Mouse (Mus musculus): ENCODE measurements around the gene Orai1.

Gene Orai1

DNA sequence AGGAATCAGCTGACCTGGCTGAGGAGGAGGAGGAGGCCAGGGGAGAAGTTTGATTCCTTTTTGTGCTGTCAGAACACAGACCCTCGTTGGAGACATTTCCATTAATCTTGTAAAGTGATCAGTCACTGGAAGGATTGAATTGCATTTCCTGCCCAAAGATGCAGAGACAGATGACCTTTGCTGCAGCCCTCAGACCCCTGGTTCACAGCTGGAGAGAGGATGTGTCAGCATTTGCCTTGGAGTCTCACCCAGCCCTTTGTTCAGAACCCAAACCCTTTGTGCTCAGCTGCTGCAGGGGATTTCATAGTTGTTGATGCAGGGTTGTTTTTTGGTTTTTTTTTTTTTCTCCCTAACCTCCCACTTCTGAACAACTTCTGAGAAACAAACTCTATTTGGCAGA is 20.0 kb upstream of the Orai1 start:
- no peak for DNase-seq (ENCODE audit: extremely low spot score, low spot score)

DNA sequence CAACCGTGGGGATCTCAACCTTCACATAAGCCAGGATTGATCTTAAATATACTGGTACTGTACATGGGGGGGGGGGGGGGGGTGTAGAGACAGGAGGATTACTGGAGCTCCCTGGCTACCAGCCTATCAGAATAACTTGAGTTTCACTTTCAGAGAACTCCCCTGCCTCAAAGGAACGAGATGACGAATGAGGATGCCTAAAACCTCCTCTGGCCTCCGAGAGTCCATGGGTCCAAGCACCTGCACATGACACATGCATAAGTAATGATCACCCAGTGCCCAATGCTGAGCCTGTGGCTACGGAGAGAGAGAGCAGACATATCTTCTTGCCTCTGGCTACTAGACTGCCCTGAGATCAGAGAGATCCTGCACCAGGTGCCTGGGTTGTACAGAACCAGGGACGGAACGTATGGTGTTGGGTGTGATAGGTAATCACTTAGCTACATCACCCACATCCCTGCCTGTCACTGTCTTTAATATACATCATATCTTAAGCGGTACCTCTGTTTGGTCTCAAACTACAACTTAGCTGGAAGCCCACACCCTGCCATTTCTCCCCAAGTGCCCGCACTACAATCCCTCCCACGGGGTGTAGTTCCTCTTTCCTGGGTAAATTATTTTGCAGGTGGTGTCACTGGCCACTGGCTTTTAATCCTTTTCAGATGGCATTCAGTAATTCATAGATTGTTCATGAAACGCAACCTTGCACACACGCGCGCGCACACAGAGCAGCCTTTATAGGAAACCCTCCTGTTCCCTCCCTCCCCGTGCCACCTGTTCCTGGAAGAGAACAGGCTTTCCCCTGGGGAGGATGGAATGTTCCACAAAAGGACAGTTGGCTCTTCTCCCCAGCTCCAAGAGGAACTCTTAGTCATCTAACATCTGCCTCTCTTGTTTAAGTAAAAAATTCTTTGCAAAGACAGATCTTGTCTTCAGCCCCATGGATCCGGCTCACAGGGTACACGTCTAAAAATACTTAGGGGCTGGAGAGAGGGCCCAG is 17.4 kb upstream of the Orai1 start:
- DNase-seq (ENCODE audit: extremely low spot score, low spot score), result no peak

DNA sequence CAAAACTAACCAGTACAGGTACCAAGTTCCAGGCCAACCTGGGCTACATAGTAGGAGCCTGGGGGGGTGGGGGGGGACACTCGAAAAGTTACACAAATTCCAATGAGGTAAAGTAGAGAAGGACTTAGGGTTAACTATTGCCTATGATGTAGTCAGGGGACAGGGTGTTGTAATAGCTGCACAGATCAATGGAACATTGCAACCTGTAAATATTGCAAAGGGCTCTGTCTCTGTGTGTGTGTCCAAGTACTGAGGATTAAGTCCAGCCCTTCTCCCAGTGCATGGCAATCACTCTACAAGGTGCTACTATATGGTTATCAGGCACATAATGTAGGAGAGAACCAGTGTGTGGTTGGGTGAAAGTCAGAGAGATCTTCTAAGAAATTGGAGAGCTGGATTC is 14.0 kb upstream of the Orai1 start:
- DNase-seq (ENCODE audit: extremely low spot score, low spot score), result no peak

DNA sequence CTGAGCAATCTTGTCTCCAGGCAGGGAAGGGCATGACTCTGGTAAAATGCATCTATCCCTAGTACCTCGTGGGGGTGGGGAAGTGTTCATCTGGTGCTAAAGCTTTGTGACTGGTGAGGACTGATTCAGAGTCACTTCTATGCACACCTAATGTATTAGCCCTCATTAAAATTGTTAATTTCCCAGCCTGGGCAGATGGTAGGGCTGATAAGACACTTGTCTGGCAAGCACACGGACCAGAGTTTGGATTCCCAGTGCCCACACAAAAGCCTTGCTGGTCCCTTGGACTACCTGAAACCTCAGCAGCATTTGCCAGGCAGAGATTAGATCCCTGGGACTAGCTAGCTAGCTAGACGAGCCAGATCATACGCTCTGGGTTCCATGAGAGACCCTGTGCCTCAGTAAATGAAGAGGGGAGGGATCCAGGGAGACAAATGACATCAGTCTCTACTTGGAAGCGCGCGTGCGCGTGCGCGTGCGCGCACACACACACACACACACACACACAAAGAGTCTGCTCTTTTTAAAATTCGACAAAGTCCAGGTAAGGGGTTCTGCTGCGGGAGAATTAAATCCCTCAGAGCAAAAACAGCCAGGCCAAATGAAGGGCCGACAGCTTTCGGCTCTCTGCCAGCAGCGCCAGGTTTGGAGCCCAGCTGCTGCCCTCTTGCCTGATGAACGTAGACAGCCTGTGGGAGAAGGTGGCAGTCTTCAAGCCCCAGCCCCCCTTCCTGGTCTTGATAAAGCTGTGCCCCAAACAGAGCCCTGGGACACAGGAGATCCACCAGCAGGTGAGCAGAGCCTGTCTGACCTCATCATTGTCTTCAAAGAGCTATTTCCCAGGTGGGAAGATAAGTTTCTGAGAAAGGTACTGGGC is 8.9 kb upstream of the Orai1 start:
- DNase-seq (ENCODE audit: extremely low spot score, low spot score), result no peak

DNA sequence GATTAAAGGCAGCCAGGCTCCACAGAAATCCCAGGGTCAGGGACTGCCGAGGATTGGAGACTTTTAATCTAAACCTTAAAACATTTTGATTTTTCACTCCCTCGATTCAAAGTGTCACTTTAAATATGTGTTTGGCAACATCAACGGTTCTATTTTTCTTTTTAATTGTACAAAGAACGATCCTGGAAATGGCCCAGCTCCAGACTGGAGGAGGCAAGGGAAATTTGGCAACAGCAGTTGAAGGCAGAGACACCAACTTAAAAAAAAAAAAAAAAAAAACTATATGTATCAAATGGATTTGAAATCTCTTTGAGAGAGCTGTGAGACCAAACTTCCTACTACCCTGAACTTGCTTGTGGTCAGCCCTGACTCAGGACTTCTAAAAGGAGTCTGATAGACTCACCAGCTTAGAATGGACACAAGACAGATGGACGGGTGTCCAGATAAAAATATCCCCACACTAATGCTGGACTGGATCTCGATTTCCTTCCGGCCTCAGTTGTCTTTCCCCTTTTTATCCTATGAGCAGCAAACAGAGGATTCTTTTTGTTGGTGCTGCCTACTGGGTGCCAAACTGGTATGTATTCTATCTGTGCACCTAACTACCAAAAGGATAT is 5.9 kb upstream of the Orai1 start:
- DNase-seq (ENCODE audit: extremely low spot score, low spot score), result no peak

DNA sequence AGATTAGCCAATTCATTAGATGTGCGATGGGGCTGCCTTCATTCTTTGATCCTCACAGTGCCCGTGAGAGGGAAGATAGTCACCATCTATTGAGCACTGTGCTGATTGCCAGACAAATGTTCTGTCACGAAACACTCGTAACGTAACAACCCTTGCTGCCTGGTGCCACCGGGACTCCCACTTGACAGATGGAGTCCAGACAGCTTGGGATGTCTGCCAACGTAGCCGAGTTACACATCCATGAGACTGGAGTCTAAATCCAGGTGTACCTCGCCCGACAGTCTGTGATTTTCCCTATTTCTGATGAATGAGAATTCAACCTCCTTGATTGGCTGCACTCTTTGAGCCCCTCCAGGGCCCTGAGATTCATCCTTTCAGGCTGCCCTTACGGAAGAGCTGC is 5.0 kb upstream of the Orai1 start:
- DNase-seq (ENCODE audit: extremely low spot score, low spot score), result no peak

DNA sequence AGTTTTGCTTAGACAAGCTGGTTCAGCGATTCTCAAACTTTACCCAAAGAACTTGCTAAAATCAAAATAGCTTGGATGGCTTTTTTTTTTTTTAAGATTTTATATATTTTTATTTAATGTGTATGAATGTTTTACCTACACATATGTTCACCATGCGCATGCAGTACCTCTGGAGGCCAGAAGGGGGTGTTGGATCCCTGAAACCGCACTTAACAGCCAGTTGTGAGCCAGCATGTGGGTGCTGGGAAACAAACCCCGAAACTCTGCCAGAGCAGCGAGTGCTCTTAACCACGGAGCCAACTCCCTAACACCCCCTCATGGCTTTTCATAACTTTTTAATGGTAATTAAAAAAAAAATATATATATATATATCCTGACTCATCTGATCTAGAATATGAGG is 4.1 kb upstream of the Orai1 start:
- no peak for DNase-seq (ENCODE audit: extremely low spot score, low spot score)

DNA sequence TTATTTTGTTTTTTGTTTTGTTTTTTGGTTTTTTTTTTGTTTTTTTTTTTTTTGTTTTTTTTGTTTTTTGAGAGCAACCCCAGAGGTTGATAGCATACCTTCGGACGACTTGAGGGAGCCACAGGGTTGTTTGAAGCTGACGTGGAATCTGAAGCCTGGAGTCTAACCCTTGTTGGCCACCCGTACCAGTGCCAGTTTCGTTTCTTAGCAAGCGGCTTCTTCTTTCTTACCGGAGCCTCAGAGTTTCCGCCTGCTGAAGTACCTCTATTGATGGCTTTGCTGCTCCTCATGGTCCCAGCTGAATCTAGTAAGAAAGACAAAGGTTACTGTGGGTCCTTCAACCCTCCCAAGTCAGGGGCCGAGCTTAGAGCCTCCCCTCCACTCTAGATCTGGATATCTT is 3.2 kb upstream of the Orai1 start:
- DNase-seq (ENCODE audit: extremely low spot score, low spot score), result no peak

DNA sequence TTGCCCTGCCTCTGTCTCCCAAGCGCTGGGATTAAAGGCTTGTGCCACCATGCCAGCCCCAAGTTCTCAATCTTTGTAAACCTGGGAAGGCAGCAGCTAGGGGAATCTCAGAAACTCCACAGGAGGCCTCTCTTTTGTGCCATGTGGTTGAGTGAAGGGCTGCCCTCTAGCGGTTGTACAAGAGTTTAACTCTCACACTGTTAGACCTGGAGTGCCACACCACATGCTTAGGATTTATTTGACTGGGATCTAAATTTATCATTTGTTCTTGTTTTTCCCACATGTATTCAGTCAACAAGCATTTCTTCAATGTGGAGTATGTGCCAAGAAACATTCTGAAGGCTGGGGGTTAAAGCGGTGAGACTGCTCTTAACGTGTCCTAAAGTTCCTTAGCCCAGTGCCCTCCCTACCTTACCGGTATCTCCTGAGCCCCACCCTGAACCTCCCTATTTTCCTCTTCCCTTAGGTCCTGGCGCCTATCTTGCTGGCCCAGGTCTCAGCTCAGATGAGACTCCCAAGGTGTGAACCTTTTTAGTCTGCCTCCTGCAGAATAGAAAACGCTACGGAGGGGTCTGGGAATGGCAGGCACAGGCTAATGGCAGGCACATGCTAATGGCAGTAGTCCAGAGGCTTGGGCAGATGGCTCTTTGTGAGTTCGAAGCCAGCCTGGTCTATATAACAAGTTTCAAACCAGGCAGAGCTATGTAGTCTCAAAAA is 1.1 kb upstream of the Orai1 start:
- peak; percentile 64 for DNase-seq (ENCODE audit: extremely low spot score, low spot score)

DNA sequence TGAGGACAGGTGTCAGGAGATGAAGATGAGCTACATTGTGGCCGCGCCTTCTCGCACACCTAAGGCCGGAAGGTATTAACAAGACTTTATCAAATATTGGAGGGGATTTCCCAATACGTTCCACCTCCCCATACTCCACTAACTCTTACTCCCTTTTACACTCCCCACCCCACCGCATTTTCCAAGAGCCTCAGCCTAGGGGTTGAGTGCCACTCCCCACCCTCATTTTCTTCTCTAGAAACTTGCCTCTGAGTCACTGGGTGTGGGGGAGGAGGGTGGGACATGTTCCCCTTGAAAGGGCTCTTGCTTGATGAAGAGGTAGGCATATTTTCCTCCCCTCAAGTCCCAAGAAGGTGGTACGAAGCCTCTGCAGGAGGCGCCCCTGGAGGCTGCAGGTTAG is 1.0 kb downstream of the Orai1 start:
- DNase-seq (ENCODE audit: extremely low spot score, low spot score), result no peak

DNA sequence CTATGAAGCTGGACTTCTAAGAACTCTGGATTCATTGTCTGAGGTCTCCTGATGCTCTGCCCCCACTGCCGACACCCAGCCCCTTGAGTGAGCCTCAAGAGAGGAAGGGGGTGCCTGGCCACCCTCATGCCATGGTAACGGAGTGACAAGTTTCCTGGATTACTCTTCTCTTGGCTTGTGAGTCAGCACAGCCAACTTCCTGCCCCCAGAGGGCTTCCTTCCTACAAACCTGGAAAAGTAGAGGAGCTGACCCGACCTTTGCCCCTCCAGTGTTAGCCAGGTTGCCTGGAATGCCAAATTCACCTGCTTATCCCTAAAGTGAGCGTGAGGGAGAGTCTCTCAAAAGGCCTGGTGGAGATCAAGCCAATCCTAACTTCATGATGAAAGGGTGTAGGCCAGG is 2.6 kb downstream of the Orai1 start:
- DNase-seq (ENCODE audit: extremely low spot score, low spot score), result no peak

DNA sequence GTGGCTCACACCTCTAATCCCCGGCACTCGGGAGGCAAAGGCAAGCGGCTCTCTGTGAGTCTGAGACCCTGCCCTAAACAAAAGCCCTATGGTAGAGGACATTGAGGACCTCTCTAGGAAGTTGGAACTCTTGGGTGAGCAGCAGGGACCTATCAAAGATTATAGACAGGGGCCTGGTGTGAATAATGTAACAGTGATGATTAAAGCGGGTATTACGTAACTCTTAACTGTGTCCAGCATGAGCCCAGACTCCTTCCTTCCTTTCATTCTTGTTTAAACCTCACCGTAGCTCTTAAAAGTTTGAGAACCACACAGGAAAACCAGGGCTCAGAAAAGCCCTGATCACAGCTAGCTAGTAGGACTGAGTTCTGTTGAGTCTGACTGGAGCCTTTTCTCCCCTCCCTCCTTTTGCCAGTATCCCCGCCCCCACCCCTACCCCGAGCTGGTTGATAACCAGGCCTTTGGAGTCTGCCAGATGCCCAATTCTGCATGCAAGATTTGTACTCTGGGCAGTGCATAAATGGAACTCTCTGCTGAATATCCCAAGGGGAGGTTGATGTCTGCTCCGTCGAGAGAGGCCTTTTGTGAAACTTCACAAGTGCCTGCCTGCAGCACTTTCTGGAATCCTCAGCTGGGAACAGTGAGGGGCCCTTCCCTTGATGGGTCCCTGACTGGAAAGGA is 4.6 kb downstream of the Orai1 start:
- DNase-seq (ENCODE audit: extremely low spot score, low spot score), result no peak

DNA sequence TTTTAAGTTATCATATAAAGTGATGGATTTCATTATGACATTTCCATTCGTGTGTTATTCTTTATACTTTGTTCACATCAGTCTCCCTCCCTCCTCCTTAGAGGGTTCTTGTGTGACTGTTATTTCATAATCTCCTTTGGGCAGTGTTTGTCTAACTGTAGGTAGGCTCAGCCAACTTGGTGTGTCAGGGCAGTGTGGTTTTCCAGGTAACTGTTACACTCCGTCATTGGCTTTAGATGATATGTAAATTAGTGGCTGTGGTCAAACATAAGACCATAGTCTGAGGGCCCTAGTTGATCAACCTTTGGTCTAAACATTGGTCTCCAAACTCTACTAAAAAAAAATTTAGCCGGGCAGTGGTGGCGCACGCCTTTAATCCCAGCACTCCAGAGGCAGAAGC is 5.6 kb downstream of the Orai1 start:
- no peak for DNase-seq (ENCODE audit: extremely low spot score, low spot score)

DNA sequence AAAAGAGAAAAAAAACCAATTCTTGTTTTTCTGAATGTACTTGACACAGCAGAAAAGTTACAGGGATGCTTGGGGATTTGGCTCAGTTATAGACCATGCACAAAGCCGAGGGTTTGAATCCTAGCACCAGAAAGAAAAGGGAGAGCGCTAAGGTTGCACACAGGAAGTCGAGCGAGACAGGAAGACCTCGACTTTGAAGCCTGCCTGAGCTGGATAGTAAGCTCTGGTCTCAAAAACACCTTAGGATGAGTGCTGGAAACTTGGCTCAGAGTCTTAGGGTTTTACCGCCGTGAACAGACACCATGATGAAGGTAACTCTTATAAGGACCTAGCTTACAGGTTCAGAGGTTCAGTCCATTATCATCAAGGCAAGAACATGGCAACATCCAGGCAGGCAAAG is 6.6 kb downstream of the Orai1 start:
- no peak for DNase-seq (ENCODE audit: extremely low spot score, low spot score)

DNA sequence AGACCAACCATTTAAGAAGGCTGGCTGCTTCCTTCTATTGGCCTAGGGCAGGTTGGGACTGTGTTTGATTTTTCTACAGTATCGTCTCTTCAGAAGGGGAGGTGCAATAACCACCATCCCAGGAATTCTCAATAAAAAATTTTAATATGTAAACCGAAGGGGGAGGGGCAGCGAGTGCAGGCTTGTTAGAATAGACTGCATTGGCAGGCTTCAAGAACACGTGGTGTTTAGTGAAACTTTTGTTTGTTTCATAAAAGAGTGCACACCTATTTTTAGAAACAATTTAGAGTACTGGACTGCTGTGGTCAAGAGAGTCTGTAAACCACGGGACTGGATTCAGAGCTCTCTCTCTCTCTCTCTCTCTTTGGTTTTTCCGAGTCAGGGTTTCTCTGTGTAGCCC is 8.2 kb downstream of the Orai1 start:
- no peak for DNase-seq (ENCODE audit: extremely low spot score, low spot score)

DNA sequence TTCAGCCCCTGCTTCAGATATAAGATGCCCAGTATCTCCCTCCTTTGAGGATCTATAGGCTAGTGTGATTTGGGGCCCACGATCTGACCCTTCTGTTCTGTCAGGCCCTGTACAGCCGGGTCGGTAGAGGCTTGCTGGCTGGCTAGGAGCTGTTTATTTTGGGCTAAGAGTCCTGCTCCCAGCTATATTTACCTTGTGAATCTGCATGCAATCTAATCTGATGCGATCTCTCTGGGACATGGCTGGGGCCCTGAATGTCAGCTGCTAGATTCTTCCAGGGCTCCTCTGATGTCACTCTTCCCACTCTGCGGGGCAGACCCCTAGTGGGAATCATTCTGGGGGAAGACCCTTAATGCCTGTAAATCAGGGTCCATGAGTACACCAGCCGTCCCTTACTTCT is 9.4 kb downstream of the Orai1 start:
- no peak for DNase-seq (ENCODE audit: extremely low spot score, low spot score)

DNA sequence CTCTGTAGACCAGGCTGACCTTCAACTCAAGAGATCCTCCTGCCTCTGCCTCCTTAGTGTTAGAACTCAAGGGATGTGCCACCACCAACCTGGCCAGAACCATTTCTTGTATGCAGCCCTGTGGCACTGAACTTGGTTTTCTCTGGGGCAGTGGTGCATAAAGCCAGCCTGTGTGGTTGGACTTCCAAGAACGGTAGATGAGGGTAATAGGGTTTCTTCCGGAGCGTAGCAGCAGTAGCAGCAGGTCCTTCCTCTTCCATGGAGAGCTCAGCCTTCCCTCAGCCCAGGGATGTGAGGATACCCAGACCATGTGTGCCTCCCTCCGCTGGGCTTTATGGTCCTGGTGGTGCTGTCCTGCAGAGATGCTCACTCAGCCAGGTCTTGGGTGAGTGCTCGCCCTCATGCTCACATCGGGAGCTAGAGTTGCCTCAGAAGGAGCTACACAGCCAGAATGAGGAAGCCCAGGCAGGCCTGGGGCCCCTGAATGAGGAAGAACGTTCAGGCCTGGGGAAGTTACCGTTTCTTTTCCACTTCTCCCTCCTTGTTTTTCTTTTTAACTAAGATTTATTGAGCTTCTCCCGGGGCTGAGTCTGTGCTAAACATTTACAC is 10.2 kb downstream of the Orai1 start:
- no peak for DNase-seq (ENCODE audit: extremely low spot score, low spot score)

DNA sequence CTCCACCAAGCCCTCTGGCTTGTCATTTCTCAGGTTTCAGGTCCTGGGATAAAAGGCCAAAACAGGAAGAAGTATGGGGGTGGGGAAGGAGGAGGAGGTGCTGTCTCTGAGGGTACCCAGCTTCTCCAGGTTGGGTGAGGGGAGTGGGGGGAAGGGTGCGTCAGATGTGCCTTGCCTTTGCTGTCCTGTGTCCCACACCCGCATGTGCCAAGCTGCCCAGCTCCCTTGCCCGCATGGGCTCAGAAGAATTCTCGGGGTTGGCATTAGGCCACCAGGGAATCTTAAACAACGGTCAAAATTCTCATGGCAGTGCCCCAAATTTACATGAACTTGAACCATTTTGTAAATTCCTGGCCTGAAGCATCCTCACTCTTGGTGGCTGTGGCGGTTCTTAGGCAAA is 11.5 kb downstream of the Orai1 start:
- no peak for DNase-seq (ENCODE audit: extremely low spot score, low spot score)

DNA sequence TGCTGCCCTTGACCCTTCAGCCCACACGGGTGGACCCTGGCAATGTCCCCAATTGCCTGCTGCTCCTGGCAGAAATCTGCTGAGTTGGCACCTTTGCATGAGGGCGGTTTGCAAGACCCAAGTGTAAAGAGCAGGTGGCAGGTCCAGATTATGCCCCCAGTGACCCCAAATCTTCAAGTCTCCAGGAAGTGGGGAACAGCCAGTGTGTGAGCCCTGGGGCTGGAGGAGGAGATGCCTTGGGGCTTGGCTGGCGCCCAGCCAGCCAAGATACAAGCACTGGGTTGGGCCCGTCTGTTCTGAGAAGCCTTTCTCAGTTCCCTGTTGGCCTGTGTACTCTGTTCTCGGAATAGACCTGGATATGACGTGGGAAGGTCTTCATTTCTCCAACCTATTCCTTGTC is 12.6 kb downstream of the Orai1 start:
- DNase-seq (ENCODE audit: extremely low spot score, low spot score), result no peak

DNA sequence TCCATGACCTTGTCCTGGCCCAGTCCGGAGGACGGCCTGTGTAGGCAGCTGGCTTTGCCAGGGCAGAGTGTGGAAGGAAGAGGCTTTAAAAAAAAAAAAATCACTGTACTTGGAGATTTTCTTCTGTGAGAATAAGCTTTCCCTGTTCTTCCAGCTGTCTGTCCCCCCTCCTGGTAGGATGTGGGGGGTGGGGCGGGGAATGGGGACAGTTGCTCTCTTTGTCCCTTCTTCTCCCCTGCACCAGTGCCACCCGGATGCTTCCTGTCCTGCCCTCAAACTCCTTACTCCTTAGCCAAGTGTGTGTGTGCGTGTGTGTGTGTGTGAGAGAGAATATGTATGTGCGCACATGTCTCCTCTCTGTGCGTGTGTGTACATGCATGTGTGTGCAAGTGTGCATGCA is 14.9 kb downstream of the Orai1 start:
- no peak for DNase-seq (ENCODE audit: extremely low spot score, low spot score)
